Comparison of ENCODE assay signal across 8 mouse cellular contexts in genomic region chr6:48049273-48050065, GRCm38 (mm10). TPM values are rescaled to one million over a fixed set of nuclear protein-coding genes. Genes with fewer than 3 reads are reported as not detected.
DNase-seq lines count a peak whose midpoint lies in the region; ATAC-seq and TF ChIP-seq lines count a peak whose summit lies in the region.

No protein-coding gene starts in this region.

- peaks cover 21% of the 10 kb centered on the region for H3K4me1 ChIP-seq in erythroblast, embryonic 14.5 days (ENCODE audit: control insufficient read depth)
- peaks cover 6% of the 10 kb centered on the region; the same call in 1 of the 2 replicates for H3K4me1 ChIP-seq in forebrain, postnatal 0 days (ENCODE audit: insufficient read depth)

- no peaks in the 10 kb centered on the region for H3K9me3 ChIP-seq in erythroblast, embryonic 14.5 days (ENCODE audit: control insufficient read depth, low read length)
- no peaks in the 10 kb centered on the region for H3K9me3 ChIP-seq in forebrain, postnatal 0 days (ENCODE audit: low read length)

- H3K27me3 ChIP-seq in erythroblast, embryonic 14.5 days (ENCODE audit: control insufficient read depth) = peaks cover 22% of the 10 kb centered on the region
- H3K27me3 ChIP-seq in forebrain, postnatal 0 days (ENCODE audit: insufficient read depth, low read length) = no peaks in the 10 kb centered on the region

- H3K36me3 ChIP-seq in erythroblast, embryonic 14.5 days (ENCODE audit: control insufficient read depth) = peaks cover 5% of the 10 kb centered on the region
- H3K36me3 ChIP-seq in forebrain, postnatal 0 days (ENCODE audit: insufficient read depth) = peaks cover 3% of the 10 kb centered on the region; the same call in 1 of the 2 replicates

- no peak for ATAC-seq in erythroblast, adult 5-6 weeks (replicated peaks; ENCODE audit: low FRiP score, poor library complexity, severe bottlenecking)
- ATAC-seq in forebrain, postnatal 0 days = no peak
- ATAC-seq in inflammation-experienced regulatory T-cells, adult 6 months = no peak

- peak overlapping the region; percentile 96 for H3K27ac ChIP-seq in forebrain, postnatal 0 days (ENCODE audit: low read depth, low read length)

- WGBS in forebrain, postnatal 0 days = 46% methylated on average over 9 of the region's 9 CpGs

- peak overlapping the region; percentile 88 for H3K9ac ChIP-seq in forebrain, postnatal 0 days

- peak overlapping the region; percentile 85 for H3K4me2 ChIP-seq in forebrain, postnatal 0 days (ENCODE audit: low read depth)

- peak overlapping the region; percentile 80 for H3K4me3 ChIP-seq in erythroblast, embryonic 14.5 days (replicated peaks)
- peak overlapping the region; percentile 73 for H3K4me3 ChIP-seq in forebrain, postnatal 0 days (ENCODE audit: low read depth, low read length)

- DNase-seq in B cell, adult 2 months = peak; percentile 21 to 34
- DNase-seq in forebrain, postnatal 0 days = no peak
- peak; percentile 6 for DNase-seq in lung, postnatal 25 days (ENCODE audit: low spot score)
- no peak for DNase-seq in right cerebral cortex, postnatal 25 days
- DNase-seq in ovary, adult 18-20 months (ENCODE audit: low spot score) = no peak

- TF ChIP-seq CTCF in forebrain, postnatal 0 days (IDR thresholded peaks at IDR 0.05; ENCODE audit: low read depth) = no peak

RNA-seq across cellular contexts. Expression of gene Zfp777, which starts 0.8 kb away (rescaled TPM):
- 0.81 and 0.94 TPM in 2 replicates for polyA plus RNA-seq in erythroblast, embryonic 14.5 days (2012)
- total RNA-seq in erythroblast, adult 5-6 weeks (2015; ENCODE audit: low replicate concordance) = 1.5 and 1.7 TPM in 2 replicates
- total RNA-seq in erythroblast, adult 5-6 weeks (2017; ENCODE audit: low replicate concordance) = 1.5 and 5.0 TPM in 2 replicates
- 23.2 and 46.5 TPM in 2 replicates for total RNA-seq in forebrain, postnatal 0 days (2014; rRNA removed)
- 12.5 and 14.2 TPM in 2 replicates for polyA plus RNA-seq in forebrain, postnatal 0 days (2015; fragmentation: Nextera tagmentation; extraction: Ambion mirVana)
- polyA plus RNA-seq in inflammation-experienced regulatory T-cells, adult 6 months (2017; shearing (Covaris generic)) = 1 to 10 TPM; 4.1 to 6.5 (median 5.7) TPM

RNA-seq across cellular contexts. Expression of gene Zfp746, which starts 36.9 kb away (rescaled TPM):
- 0.43 and 0.51 TPM in 2 replicates for polyA plus RNA-seq in erythroblast, embryonic 14.5 days (2012)
- 8.1 and 14.2 TPM in 2 replicates for total RNA-seq in erythroblast, adult 5-6 weeks (2015; ENCODE audit: low replicate concordance)
- 7.8 and 14.1 TPM in 2 replicates for total RNA-seq in erythroblast, adult 5-6 weeks (2017; ENCODE audit: low replicate concordance)
- total RNA-seq in forebrain, postnatal 0 days (2014; rRNA removed) = 40.6 and 51.6 TPM in 2 replicates
- polyA plus RNA-seq in forebrain, postnatal 0 days (2015; fragmentation: Nextera tagmentation; extraction: Ambion mirVana) = 13.2 and 15.5 TPM in 2 replicates
- 10 to 100 TPM in 1 of 3 experiments, 1 to 10 TPM in 2; 6.9 to 10.9 (median 7.4) TPM for polyA plus RNA-seq in inflammation-experienced regulatory T-cells, adult 6 months (2017; shearing (Covaris generic))

Comparison
In these comparisons a context has a peak if more than half of its experiments do, and no peak if none do; other contexts are left out.
1. DNase-seq: peak in B cell, adult 2 months (2 of 2) and lung, postnatal 25 days (single experiment); none in forebrain, postnatal 0 days (single experiment), right cerebral cortex, postnatal 25 days (single experiment) and ovary, adult 18-20 months (single experiment).